Mouse (Mus musculus): ENCODE results near the gene Mageb2.
"Not testable (repeated sequence)": the region's sequence is repeated elsewhere in the genome, so short reads cannot be mapped to it uniquely, and the experiment has no call there.

Mageb2 gene

GRCm38 (mm10) chrX:91331390-91331789 lies at the start of gene Mageb2:
Gene Mageb2, plus strand, starts transcription at chrX:91331690.
- not testable (repeated sequence) for DNase-seq

GRCm38 (mm10) chrX:91313256-91313655 lies 18.2 kb upstream of the Mageb2 start:
- not testable (repeated sequence) for DNase-seq

Data from embryo, embryonic 11 days (tissue).